Mouse (Mus musculus): Measurements from ENCODE around the gene 1700015F17Rik. TPM values are rescaled to one million over a fixed set of nuclear protein-coding genes. Genes with fewer than 3 reads are reported as not detected.

The 1700015F17Rik gene
- polyA plus RNA-seq, 1 experiment: 296 TPM

- Histone ChIP-seq H3K27ac (ENCODE audit: control insufficient read depth, insufficient read depth, low read depth, low read length) (no peak overlapping the region), H3K36me3 (ENCODE audit: control insufficient read depth, insufficient read depth, low read length) (no peaks in the 10 kb centered on the region), H3K27me3 (ENCODE audit: control insufficient read depth, insufficient read depth, low read length) (no peaks in the 10 kb centered on the region), H3K4me3 (ENCODE audit: control insufficient read depth, low read depth, low read length) (no peak overlapping the region), H3K4me1 (ENCODE audit: control insufficient read depth, insufficient read depth, low read length) (no peaks in the 10 kb centered on the region)
- TF ChIP-seq CTCF (IDR thresholded peaks at IDR 0.05; ENCODE audit: control insufficient read depth, insufficient read depth, insufficient replicate concordance, low read depth, low read length): no peak
- TF ChIP-seq POLR2A (IDR thresholded peaks at IDR 0.05; ENCODE audit: control insufficient read depth, low read depth, low read length): no peak
These were observed 55.2 kb downstream of the 1700015F17Rik start for GRCm38 (mm10) chr5:5423723-5424171.

- no peak overlapping the region for H3K27ac ChIP-seq (ENCODE audit: control insufficient read depth, insufficient read depth, low read depth, low read length)
- no peak for TF ChIP-seq CTCF (IDR thresholded peaks at IDR 0.05; ENCODE audit: control insufficient read depth, insufficient read depth, insufficient replicate concordance, low read depth, low read length)
- no peak for TF ChIP-seq POLR2A (IDR thresholded peaks at IDR 0.05; ENCODE audit: control insufficient read depth, low read depth, low read length)
- H3K36me3 ChIP-seq (ENCODE audit: control insufficient read depth, insufficient read depth, low read length): no peaks in the 10 kb centered on the region
- no peak overlapping the region for H3K4me3 ChIP-seq (ENCODE audit: control insufficient read depth, low read depth, low read length)
- H3K27me3 ChIP-seq (ENCODE audit: control insufficient read depth, insufficient read depth, low read length): no peaks in the 10 kb centered on the region
- H3K4me1 ChIP-seq (ENCODE audit: control insufficient read depth, insufficient read depth, low read length): no peaks in the 10 kb centered on the region
These were observed 55.9 kb downstream of the 1700015F17Rik start for GRCm38 (mm10) chr5:5423081-5423480.

GRCm38 (mm10) chr5:5421439-5421838 lies 57.5 kb downstream of the 1700015F17Rik start:
- no peaks in the 10 kb centered on the region for H3K4me1 ChIP-seq (ENCODE audit: control insufficient read depth, insufficient read depth, low read length)
- no peaks in the 10 kb centered on the region for H3K36me3 ChIP-seq (ENCODE audit: control insufficient read depth, insufficient read depth, low read length)
- TF ChIP-seq POLR2A (IDR thresholded peaks at IDR 0.05; ENCODE audit: control insufficient read depth, low read depth, low read length) (no peak), CTCF (IDR thresholded peaks at IDR 0.05; ENCODE audit: control insufficient read depth, insufficient read depth, insufficient replicate concordance, low read depth, low read length) (no peak)
- no peaks in the 10 kb centered on the region for H3K27me3 ChIP-seq (ENCODE audit: control insufficient read depth, insufficient read depth, low read length)
- H3K27ac ChIP-seq (ENCODE audit: control insufficient read depth, insufficient read depth, low read depth, low read length): no peak overlapping the region
- no peak overlapping the region for H3K4me3 ChIP-seq (ENCODE audit: control insufficient read depth, low read depth, low read length)

- Histone ChIP-seq H3K27ac (ENCODE audit: control insufficient read depth, insufficient read depth, low read depth, low read length) (no peak within 1 kb of the TSS), H3K4me1 (ENCODE audit: control insufficient read depth, insufficient read depth, low read length) (no peaks in the 10 kb centered on the region), H3K36me3 (ENCODE audit: control insufficient read depth, insufficient read depth, low read length) (no peaks in the 10 kb centered on the region), H3K4me3 (ENCODE audit: control insufficient read depth, low read depth, low read length) (no peak within 1 kb of the TSS), H3K27me3 (ENCODE audit: control insufficient read depth, insufficient read depth, low read length) (no peaks in the 10 kb centered on the region)
- TF ChIP-seq CTCF (IDR thresholded peaks at IDR 0.05; ENCODE audit: control insufficient read depth, insufficient read depth, insufficient replicate concordance, low read depth, low read length) (no peak), POLR2A (IDR thresholded peaks at IDR 0.05; ENCODE audit: control insufficient read depth, low read depth, low read length) (no peak)
These were observed 58.9 kb downstream of the 1700015F17Rik start, which contains the start of gene Cdk14 for GRCm38 (mm10) chr5:5419992-5420455. TSS of gene Cdk14 (minus strand) at chr5:5420312.

- Histone ChIP-seq H3K27me3 (ENCODE audit: control insufficient read depth, insufficient read depth, low read length) (no peaks in the 10 kb centered on the region), H3K36me3 (ENCODE audit: control insufficient read depth, insufficient read depth, low read length) (no peaks in the 10 kb centered on the region), H3K27ac (ENCODE audit: control insufficient read depth, insufficient read depth, low read depth, low read length) (no peak overlapping the region), H3K4me3 (ENCODE audit: control insufficient read depth, low read depth, low read length) (no peak overlapping the region), H3K4me1 (ENCODE audit: control insufficient read depth, insufficient read depth, low read length) (no peaks in the 10 kb centered on the region)
- no peak for TF ChIP-seq POLR2A (IDR thresholded peaks at IDR 0.05; ENCODE audit: control insufficient read depth, low read depth, low read length)
- no peak for TF ChIP-seq CTCF (IDR thresholded peaks at IDR 0.05; ENCODE audit: control insufficient read depth, insufficient read depth, insufficient replicate concordance, low read depth, low read length)
These were observed 59.7 kb downstream of the 1700015F17Rik start for GRCm38 (mm10) chr5:5419253-5419652.

- TF ChIP-seq POLR2A (IDR thresholded peaks at IDR 0.05; ENCODE audit: control insufficient read depth, low read depth, low read length) (no peak), CTCF (IDR thresholded peaks at IDR 0.05; ENCODE audit: control insufficient read depth, insufficient read depth, insufficient replicate concordance, low read depth, low read length) (no peak)
- no peaks in the 10 kb centered on the region for H3K4me1 ChIP-seq (ENCODE audit: control insufficient read depth, insufficient read depth, low read length)
- no peaks in the 10 kb centered on the region for H3K36me3 ChIP-seq (ENCODE audit: control insufficient read depth, insufficient read depth, low read length)
- no peak overlapping the region for H3K4me3 ChIP-seq (ENCODE audit: control insufficient read depth, low read depth, low read length)
- no peak overlapping the region for H3K27ac ChIP-seq (ENCODE audit: control insufficient read depth, insufficient read depth, low read depth, low read length)
- no peaks in the 10 kb centered on the region for H3K27me3 ChIP-seq (ENCODE audit: control insufficient read depth, insufficient read depth, low read length)
These were observed 64.1 kb downstream of the 1700015F17Rik start for GRCm38 (mm10) chr5:5414835-5415234.

- H3K36me3 ChIP-seq (ENCODE audit: control insufficient read depth, insufficient read depth, low read length): no peaks in the 10 kb centered on the region
- no peak overlapping the region for H3K4me3 ChIP-seq (ENCODE audit: control insufficient read depth, low read depth, low read length)
- H3K27ac ChIP-seq (ENCODE audit: control insufficient read depth, insufficient read depth, low read depth, low read length): no peak overlapping the region
- TF ChIP-seq CTCF (IDR thresholded peaks at IDR 0.05; ENCODE audit: control insufficient read depth, insufficient read depth, insufficient replicate concordance, low read depth, low read length) (no peak), POLR2A (IDR thresholded peaks at IDR 0.05; ENCODE audit: control insufficient read depth, low read depth, low read length) (no peak)
- H3K4me1 ChIP-seq (ENCODE audit: control insufficient read depth, insufficient read depth, low read length): no peaks in the 10 kb centered on the region
- H3K27me3 ChIP-seq (ENCODE audit: control insufficient read depth, insufficient read depth, low read length): no peaks in the 10 kb centered on the region
These were observed 67.1 kb downstream of the 1700015F17Rik start for GRCm38 (mm10) chr5:5411886-5412285.

- H3K27me3 ChIP-seq (ENCODE audit: control insufficient read depth, insufficient read depth, low read length): no peaks in the 10 kb centered on the region
- no peaks in the 10 kb centered on the region for H3K36me3 ChIP-seq (ENCODE audit: control insufficient read depth, insufficient read depth, low read length)
- H3K4me3 ChIP-seq (ENCODE audit: control insufficient read depth, low read depth, low read length): no peak overlapping the region
- no peaks in the 10 kb centered on the region for H3K4me1 ChIP-seq (ENCODE audit: control insufficient read depth, insufficient read depth, low read length)
- TF ChIP-seq POLR2A (IDR thresholded peaks at IDR 0.05; ENCODE audit: control insufficient read depth, low read depth, low read length) (no peak), CTCF (IDR thresholded peaks at IDR 0.05; ENCODE audit: control insufficient read depth, insufficient read depth, insufficient replicate concordance, low read depth, low read length) (no peak)
- no peak overlapping the region for H3K27ac ChIP-seq (ENCODE audit: control insufficient read depth, insufficient read depth, low read depth, low read length)
These were observed 77.0 kb downstream of the 1700015F17Rik start for GRCm38 (mm10) chr5:5401986-5402385.

Measured in testis, adult 2 months (tissue).